Mouse (Mus musculus): ENCODE results near the gene Fam209. TPM values are rescaled to one million over a fixed set of nuclear protein-coding genes. Genes with fewer than 3 reads are reported as not detected.

Gene Fam209
- polyA plus RNA-seq, 1 experiment from 2014 or later = 0.38 TPM

DNA sequence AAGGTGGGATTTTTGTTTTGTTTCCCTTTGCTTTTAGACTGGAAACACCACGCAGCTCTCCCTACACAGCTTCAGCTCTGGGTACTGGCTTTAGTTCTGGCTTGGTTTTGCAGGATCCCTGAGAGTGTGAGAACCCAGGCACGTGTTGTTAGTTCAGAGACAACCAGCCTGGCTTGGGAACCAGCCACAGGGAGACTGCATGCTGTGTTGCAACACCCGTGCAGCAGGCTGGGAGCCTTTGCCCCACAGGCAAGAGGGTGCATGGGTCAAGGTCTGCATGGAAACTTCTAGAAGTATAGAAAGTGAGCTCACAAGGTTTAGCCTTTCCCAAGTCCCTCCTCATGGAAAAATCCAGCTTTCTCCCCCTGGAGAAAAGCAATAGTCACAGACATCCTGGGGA lies 38.6 kb downstream of the Fam209 start:
- no peaks in the 10 kb centered on the region for H3K4me1 ChIP-seq
- no peaks in the 10 kb centered on the region for H3K36me3 ChIP-seq (replicated peaks)
- no peak overlapping the region for H3K4me3 ChIP-seq (replicated peaks)
- peaks cover 6% of the 10 kb centered on the region; the same call in 1 of the 2 replicates for H3K27me3 ChIP-seq
- no peak overlapping the region for H3K27ac ChIP-seq
- no peaks in the 10 kb centered on the region for H3K9me3 ChIP-seq
- no peak for ATAC-seq (ENCODE audit: low FRiP score)
- no peak overlapping the region for H3K4me2 ChIP-seq
- 65% methylated on average over 3 of the region's 3 CpGs for WGBS
- no peak overlapping the region for H3K9ac ChIP-seq

DNA sequence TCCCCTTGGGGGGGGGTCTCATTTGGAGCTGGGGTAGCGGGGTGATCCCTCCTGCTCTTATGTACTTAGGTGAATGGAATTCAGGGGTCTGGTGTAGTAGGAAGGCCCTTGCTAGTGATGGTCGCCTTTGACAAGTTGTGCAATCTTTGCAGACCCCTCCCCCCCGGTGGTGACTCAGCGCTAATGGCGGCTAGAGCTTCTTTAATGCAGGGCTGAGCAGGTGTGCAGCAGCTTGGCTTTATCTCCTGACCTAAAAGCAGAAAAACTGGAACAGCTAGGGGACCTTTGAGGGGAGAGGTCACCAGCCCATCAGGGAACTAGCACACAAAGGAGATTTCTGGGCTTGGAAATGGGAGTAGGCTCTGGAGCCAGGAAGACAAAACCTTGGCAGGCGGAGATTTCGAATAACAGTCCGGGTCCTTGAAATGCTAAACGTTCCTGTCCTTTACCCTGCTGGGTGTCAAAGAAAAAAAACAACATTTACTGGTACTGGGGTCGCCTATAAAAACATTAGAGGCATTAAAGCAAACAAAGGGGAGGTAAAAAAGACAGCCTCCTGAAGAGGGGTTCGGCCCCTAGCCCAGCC lies 44.2 kb downstream of the Fam209 start:
- H3K4me3 ChIP-seq (replicated peaks) = no peak overlapping the region
- 27% methylated on average over 11 of the region's 11 CpGs for whole genome bisulfite sequencing
- no peaks in the 10 kb centered on the region for H3K9me3 ChIP-seq
- no peak overlapping the region for H3K9ac ChIP-seq
- no peak overlapping the region for H3K4me2 ChIP-seq
- H3K4me1 ChIP-seq = no peaks in the 10 kb centered on the region
- H3K36me3 ChIP-seq (replicated peaks) = no peaks in the 10 kb centered on the region
- H3K27ac ChIP-seq = no peak overlapping the region
- H3K27me3 ChIP-seq = peaks cover 13% of the 10 kb centered on the region; the same call in 1 of the 2 replicates
- no peak for ATAC-seq (ENCODE audit: low FRiP score)

DNA sequence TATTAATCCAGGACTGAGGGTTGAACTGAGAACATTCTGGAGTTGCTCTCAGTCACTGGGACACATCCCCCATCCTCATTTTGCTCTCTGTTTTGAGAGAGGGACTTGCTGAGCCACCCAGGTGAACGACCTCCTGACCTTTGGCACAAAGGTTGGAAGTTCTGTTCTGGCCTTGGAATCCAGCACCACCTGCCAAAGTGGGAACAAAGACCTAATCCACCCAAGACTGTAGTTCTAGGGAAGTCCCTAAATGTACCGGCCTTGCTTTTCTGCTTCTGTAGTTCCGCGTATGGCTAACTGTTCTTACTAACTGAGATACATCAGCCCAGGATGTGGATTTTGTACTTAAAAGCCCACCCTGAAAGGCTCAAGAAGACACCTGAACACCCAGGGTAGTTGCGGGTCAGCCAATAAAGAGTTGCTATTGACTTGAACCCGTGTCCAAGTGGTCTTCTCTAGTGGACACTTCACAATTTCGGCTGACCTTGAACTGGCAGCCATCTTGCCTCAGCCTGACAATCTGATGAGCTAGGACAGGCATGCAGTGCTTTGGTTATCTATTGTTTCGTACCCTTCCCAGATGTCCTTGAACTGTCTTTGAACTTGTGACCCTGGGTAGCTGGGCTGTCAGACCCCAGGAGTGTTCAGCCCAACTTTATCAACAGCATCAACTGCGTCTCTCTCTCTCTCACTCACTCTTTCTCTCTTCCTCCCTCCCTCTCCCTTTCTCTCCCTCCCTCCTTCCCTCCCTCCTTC lies 48.5 kb downstream of the Fam209 start:
- Histone ChIP-seq H3K4me2 (no peak overlapping the region), H3K4me1 (no peaks in the 10 kb centered on the region), H3K9me3 (no peaks in the 10 kb centered on the region), H3K4me3 (replicated peaks) (no peak overlapping the region), H3K36me3 (replicated peaks) (no peaks in the 10 kb centered on the region), H3K9ac (no peak overlapping the region), H3K27me3 (0 out of 2 replicates have a peak, but pooled peaks cover 13% of the 10 kb centered on the region), H3K27ac (no peak overlapping the region)
- no peak for ATAC-seq (ENCODE audit: low FRiP score)
- 86% methylated on average over 9 of the region's 9 CpGs for WGBS

DNA sequence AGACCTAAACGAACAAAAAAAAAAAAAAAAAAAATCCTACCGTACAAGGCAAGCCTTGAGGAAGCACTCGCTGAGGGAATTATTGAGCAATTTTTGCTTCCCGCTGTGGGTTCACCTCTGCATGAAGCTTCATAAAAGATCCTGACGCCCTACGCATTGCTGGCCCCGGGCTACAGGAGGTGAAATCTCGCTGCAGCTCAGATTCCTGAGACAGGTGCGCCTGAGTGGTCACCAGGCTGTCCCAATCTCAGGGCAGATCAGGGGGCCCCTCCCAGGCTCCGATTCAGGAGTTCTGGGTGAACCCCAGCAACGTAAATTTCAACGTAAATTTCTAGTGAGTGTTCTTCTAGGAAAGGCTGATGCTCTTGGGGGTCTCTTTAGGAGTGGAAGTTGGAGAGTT lies 50.2 kb downstream of the Fam209 start:
- H3K4me2 ChIP-seq = no peak overlapping the region
- H3K9ac ChIP-seq = no peak overlapping the region
- 87% methylated on average over 11 of the region's 12 CpGs for WGBS
- no peaks in the 10 kb centered on the region for H3K9me3 ChIP-seq
- H3K27ac ChIP-seq = no peak overlapping the region
- H3K36me3 ChIP-seq (replicated peaks) = no peaks in the 10 kb centered on the region
- no peak overlapping the region for H3K4me3 ChIP-seq (replicated peaks)
- no peaks in the 10 kb centered on the region for H3K4me1 ChIP-seq
- ATAC-seq (ENCODE audit: low FRiP score) = no peak
- 0 out of 2 replicates have a peak, but pooled peaks cover 6% of the 10 kb centered on the region for H3K27me3 ChIP-seq

Other genes with a start within 250 kb of the Fam209 start
- gene Mc3r, start 224.0 kb upstream of the Fam209 start, polyA plus RNA-seq (2016; fragmentation: Nextera tagmentation; extraction: Ambion mirVana) = 0.09 TPM in 1 of 2 replicates, not detected in the other
- gene Fam210b, start 127.0 kb upstream of the Fam209 start, polyA plus RNA-seq (2016; fragmentation: Nextera tagmentation; extraction: Ambion mirVana) = 22.4 and 24.1 TPM in 2 replicates
- 136 and 146 TPM in 2 replicates for gene Aurka, start 102.0 kb upstream of the Fam209 start, polyA plus RNA-seq (2016; fragmentation: Nextera tagmentation; extraction: Ambion mirVana)
- 44.1 and 45.4 TPM in 2 replicates for gene Cstf1, start 101.8 kb upstream of the Fam209 start, polyA plus RNA-seq (2016; fragmentation: Nextera tagmentation; extraction: Ambion mirVana)
- 0.17 and 0.18 TPM in 2 replicates for gene Cass4, start 78.7 kb upstream of the Fam209 start, polyA plus RNA-seq (2016; fragmentation: Nextera tagmentation; extraction: Ambion mirVana)
- 86.9 and 93.5 TPM in 2 replicates for gene Rtf2, start 32.0 kb upstream of the Fam209 start, polyA plus RNA-seq (2016; fragmentation: Nextera tagmentation; extraction: Ambion mirVana)
- gene Gcnt7, start 13.9 kb upstream of the Fam209 start, polyA plus RNA-seq (2016; fragmentation: Nextera tagmentation; extraction: Ambion mirVana) = 2.1 and 2.2 TPM in 2 replicates
- gene Tfap2c, start 77.1 kb downstream of the Fam209 start, polyA plus RNA-seq (2016; fragmentation: Nextera tagmentation; extraction: Ambion mirVana) = 35.0 and 35.8 TPM in 2 replicates

Measured in forebrain, embryonic 12.5 days (tissue).